Mouse (Mus musculus) brain, embryonic 18.5 days (tissue): ENCODE data around the gene Kti12.

ENCODE experiments used
- DNase-seq: peaks from one replicate; pipeline ENCODE4 v3.0.0-alpha.2; 2012; ENCODE audit warnings: low read depth, low spot score

Gene Kti12

GRCm38 (mm10) chr4:108869730-108870374 lies 22.3 kb downstream of the Kti12 start:
- DNase-seq, result peak; percentile 72

- DNase-seq, result no peak
Measured at GRCm38 (mm10) chr4:108873746-108874145, 26.2 kb downstream of the Kti12 start.

- DNase-seq, result no peak
Measured at GRCm38 (mm10) chr4:108877901-108878300, 30.3 kb downstream of the Kti12 start.

- peak; percentile 55 for DNase-seq
Measured at GRCm38 (mm10) chr4:108878963-108879822, 31.6 kb downstream of the Kti12 start, which contains the start of gene Rab3b. Rab3b (plus strand) TSS chr4:108879063.

- DNase-seq, result no peak
Measured at GRCm38 (mm10) chr4:108883815-108884214, 36.2 kb downstream of the Kti12 start.

- no peak for DNase-seq
Measured at GRCm38 (mm10) chr4:108887456-108887855, 39.9 kb downstream of the Kti12 start.

- no peak for DNase-seq
Measured at GRCm38 (mm10) chr4:108890876-108891275, 43.3 kb downstream of the Kti12 start.
